Mouse (Mus musculus) c-Kit-positive CD71-positive TER-119-positive erythroid progenitor cells, embryonic 14.5 days (primary cell): ENCODE results near the gene Gm4707.
"Not testable (repeated sequence)": the region's sequence is repeated elsewhere in the genome, so short reads cannot be mapped to it uniquely, and the experiment has no call there.

Experiments
- DNase-seq: peaks from one replicate; pipeline ENCODE4 v3.0.0-alpha.2; 2013; ENCODE audit warnings: low spot score

Gene Gm4707

DNA sequence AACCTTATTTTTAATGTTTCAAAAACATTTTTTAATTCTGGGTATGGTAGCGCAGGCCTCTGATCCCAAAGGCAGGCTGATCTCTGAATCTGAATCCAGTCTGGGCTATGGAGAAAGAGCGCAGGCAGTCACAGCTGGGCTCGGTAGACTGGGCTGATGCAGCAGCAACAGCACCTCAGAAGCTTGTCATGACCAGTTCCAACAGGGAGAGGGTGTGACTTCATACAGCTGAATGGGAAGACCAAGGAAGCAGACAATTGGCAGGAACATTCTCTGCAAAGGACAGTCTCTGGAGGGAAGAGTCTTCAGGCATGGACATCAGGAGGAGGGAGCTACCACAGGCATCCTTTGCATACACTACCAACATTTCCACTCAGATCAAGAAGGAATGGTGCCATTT is 15.6 kb downstream of the Gm4707 start:
- no peak for DNase-seq

DNA sequence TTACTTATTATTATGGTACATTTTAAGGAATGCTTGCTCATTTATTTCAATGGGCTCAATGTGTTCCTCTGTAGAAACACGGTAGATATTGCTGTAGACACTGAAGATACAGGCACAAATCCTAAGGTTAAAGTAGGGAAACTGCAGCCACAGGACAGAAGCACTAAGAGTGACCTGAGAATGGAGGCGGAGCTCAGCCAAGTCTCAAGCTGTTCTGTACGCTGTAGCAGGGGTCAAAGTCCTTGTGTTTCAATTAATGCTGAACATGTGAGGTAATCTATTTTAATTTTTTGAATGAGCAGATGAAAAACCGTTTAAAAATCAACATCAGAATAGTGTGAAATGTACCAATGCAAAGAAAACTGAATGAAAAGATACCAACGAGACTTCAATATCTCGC is 16.4 kb downstream of the Gm4707 start:
- DNase-seq = no peak

GRCm38 (mm10) chr17:71422502-71422901 is 37.2 kb downstream of the Gm4707 start:
- not testable (repeated sequence) for DNase-seq

- DNase-seq = not testable (repeated sequence)
Measured at GRCm38 (mm10) chr17:71419448-71419847, 40.3 kb downstream of the Gm4707 start.

GRCm38 (mm10) chr17:71417008-71417407 is 42.7 kb downstream of the Gm4707 start:
- DNase-seq = peak; percentile 11
